Mouse (Mus musculus): ENCODE data around the gene Rbfox2. TPM values are rescaled to one million over a fixed set of nuclear protein-coding genes. Genes with fewer than 3 reads are reported as not detected.

The Rbfox2 gene
- polyA plus RNA-seq, 1 experiment from 2014 or later: 118 TPM

Other genes with a start within 250 kb of the Rbfox2 start
- gene Apol7a, start 92.1 kb upstream of the Rbfox2 start, polyA plus RNA-seq (2016; fragmentation: Nextera tagmentation; extraction: Ambion mirVana): not detected in 2 replicates
- 0.07 TPM in 1 of 2 replicates, not detected in the other for gene Apol9a, start 104.1 kb upstream of the Rbfox2 start, polyA plus RNA-seq (2016; fragmentation: Nextera tagmentation; extraction: Ambion mirVana)
- not detected in 2 replicates for gene Apol7b, start 140.5 kb upstream of the Rbfox2 start, polyA plus RNA-seq (2016; fragmentation: Nextera tagmentation; extraction: Ambion mirVana)
- not detected in 2 replicates for gene Apol10a, start 170.0 kb upstream of the Rbfox2 start, polyA plus RNA-seq (2016; fragmentation: Nextera tagmentation; extraction: Ambion mirVana)
- not detected in 2 replicates for gene Apol11a, start 201.3 kb upstream of the Rbfox2 start, polyA plus RNA-seq (2016; fragmentation: Nextera tagmentation; extraction: Ambion mirVana)
- not detected in 2 replicates for gene Apol7c, start 226.3 kb upstream of the Rbfox2 start, polyA plus RNA-seq (2016; fragmentation: Nextera tagmentation; extraction: Ambion mirVana)